Mouse (Mus musculus): ENCODE data around the gene Sap18.

DNA sequence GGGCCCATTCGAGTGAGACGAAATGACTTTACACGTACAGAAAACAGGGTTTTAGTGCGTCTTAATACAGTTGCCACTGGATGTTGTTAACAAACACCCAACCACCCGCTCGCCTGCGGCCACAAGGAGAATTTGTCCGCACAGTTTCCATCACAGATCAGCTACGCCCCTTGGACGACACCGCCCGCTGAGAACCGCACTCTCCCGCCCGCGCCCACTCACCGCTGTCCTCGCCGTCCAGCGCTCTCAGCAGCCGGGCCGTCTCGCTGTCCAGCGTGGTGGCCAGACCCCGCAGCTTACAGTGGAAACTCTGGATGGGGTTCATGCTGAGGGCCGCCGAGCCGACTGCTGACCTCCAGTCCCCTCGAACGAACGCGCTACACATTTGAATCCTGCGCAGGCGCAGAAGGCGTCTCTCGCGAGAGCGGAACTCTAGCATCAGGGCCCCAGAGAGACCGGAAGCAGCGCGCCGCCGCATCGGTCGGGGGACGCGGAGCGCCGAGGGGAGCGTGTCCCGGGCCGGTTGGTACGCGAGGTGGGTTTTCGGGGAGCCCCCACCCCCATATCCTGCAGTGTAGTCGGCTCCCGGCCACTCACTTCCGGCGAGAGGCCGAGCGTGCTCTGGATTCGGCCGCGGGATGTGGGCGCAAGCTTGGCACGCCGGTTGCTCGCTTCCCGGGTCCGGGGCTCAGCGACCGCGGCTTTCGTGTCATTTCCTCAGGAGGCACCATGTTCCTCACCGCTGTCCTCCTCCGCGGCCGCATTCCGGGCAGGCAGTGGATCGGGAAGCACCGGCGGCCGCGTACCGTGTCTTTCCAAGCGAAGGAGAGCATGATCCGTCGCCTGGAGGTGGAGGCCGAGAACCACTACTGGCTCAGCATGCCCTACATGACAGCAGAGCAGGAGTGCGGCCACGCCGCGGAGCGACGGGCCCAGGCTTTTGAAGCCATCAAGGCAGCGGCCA, 28.1 kb downstream of the Sap18 start, which contains the start of the genes Ska3 and Mrpl57:
- TF ChIP-seq POLR2A (IDR thresholded peaks at IDR 0.05; ENCODE audit: low read depth, low read length): peak; percentile 88
- TF ChIP-seq CTCF (IDR thresholded peaks at IDR 0.05; ENCODE audit: extremely low read depth, insufficient read length, insufficient replicate concordance, low read depth, low read length): no peak

Data from small intestine, adult 2 months (tissue).